Mouse (Mus musculus) small intestine, adult 2 months (tissue): ENCODE data around the gene Vps51.

ENCODE experiments used
- CTCF ChIP-seq: fragments of 200-500 bp; IDR thresholded peaks from 2 replicates; pipeline ENCODE4 v1.5.1; 2012; ENCODE audit warnings: low read depth, mild to moderate bottlenecking, control low read depth, inconsistent platforms, low read length, moderate library complexity, mixed read lengths; ENCODE audit not compliant: insufficient replicate concordance, insufficient read length; ENCODE audit errors: extremely low read depth
- POLR2A ChIP-seq: fragments of 200-500 bp; IDR thresholded peaks from 2 replicates; pipeline ENCODE4 v1.6.1; 2012; ENCODE audit warnings: low read depth, mild to moderate bottlenecking, control low read depth, inconsistent platforms, low read length, moderate library complexity

DNA sequence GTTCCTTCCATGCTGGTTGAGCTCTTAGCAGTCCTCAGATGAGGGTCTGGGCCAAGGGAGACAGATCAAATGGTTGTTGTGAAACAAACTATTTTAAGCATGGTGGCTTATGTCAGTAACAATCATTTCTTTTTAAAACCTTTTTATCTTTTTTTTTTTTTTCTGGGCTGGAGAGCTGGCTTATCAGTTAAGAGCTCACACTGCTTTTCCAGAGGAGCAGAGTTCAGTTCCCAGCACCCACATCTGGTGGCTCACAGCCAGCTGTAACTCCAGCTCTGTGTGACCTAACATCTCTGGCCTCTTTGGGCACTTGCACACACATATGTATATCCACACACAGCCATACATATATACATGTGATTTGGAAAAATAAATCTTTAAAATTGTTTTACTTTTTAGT lies 39.3 kb downstream of the Vps51 start:
- TF ChIP-seq CTCF, result no peak
- no peak for TF ChIP-seq POLR2A
